Mouse (Mus musculus): Measurements from ENCODE around the gene Pex13.

DNA sequence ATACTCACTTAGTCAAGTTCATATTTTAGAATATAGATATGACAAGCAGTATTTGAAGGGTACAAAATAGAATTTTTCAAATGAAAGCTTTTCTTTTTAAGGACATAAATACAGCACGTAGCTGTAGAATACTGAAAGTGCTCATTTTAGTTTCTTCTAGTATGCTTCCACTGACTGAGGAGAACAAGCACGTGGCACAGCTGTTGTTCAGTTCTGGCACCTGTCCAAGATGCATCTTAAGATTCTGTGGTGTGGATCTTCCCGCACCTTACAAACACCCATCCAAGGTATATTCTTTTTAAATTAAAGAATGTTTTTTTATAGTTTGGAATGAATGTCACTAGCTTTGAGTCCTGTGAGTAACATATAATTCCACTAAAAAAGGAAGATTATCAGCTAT is 1.4 kb upstream of the Pex13 start:
- TF ChIP-seq CTCF (IDR thresholded peaks at IDR 0.05; ENCODE audit: low read depth) (no peak), EP300 (IDR thresholded peaks at IDR 0.05; ENCODE audit: low read depth) (no peak)
